Comparison of ENCODE assay signal across 21 mouse cellular contexts in the genomic region with DNA sequence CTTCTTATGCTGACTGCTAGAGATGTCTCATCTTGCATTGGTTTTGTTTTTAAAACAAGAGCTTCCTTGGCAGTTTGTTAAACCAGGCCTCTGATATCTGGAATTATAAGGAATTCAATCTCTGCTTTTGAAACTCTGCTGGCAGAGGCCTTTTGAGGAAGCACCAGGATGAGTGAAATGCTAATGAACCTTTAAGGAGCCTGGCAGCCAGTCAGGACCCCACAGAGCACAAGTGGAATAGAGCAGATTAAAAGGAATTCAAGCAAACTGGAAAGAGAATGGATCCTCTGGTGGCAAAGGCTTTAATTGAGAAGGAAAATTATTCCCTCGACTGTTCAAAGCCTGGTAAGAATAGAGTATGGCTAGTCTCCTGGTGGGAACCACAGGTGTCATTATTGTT. TPM values are rescaled to one million over a fixed set of nuclear protein-coding genes. Genes with fewer than 3 reads are reported as not detected.
DNase-seq lines count a peak whose midpoint lies in the region; ATAC-seq lines count a peak whose summit lies in the region.
"Had no signal": no experiment of that assay in that cellular context is flagged by ENCODE, and none has a peak within 500 bp of the region (broad histone marks: within the 10 kb centered on the region; RNA-seq: fewer than 3 reads in every experiment).

No protein-coding gene starts in this region.

- no peak overlapping the region for H3K4me3 ChIP-seq in forebrain, embryonic 13.5 days
- H3K4me3 ChIP-seq in forebrain, embryonic 15.5 days = no peak overlapping the region
- H3K4me3 ChIP-seq in midbrain, embryonic 14.5 days (replicated peaks; ENCODE audit: low read depth, low read length) = no peak overlapping the region
- H3K4me3 ChIP-seq in midbrain, embryonic 13.5 days (replicated peaks) = no peak overlapping the region
- H3K4me3 ChIP-seq: embryonic facial prominence, embryonic 13.5 days; heart, embryonic 10.5 days had no signal

- DNase-seq in cerebellum, postnatal 25 days = peak; percentile 30 to 51
- DNase-seq in cerebellum, adult 11-12 months = no peak
- peak; percentile 21 for DNase-seq in midbrain, embryonic 14.5 days
- DNase-seq in heart, postnatal 25 days (ENCODE audit: low spot score) = no peak
- DNase-seq: adrenal gland, adult 8-10 months; adrenal gland, postnatal 36 days; cerebellum, adult 8-10 months; gastrocnemius, postnatal 10 days; heart, adult 18-20 months; heart, postnatal 10 days; kidney, adult 2 months had no signal

- H3K27me3 ChIP-seq in forebrain, embryonic 13.5 days = 0 out of 2 replicates have a peak, but pooled peaks cover 4% of the 10 kb centered on the region
- no peaks in the 10 kb centered on the region; the same call in 1 of the 2 replicates for H3K27me3 ChIP-seq in forebrain, embryonic 15.5 days
- no peaks in the 10 kb centered on the region for H3K27me3 ChIP-seq in midbrain, embryonic 14.5 days (ENCODE audit: control insufficient read depth, insufficient read depth, low read length)
- peaks cover 31% of the 10 kb centered on the region; the same call in 1 of the 2 replicates for H3K27me3 ChIP-seq in midbrain, embryonic 13.5 days

- H3K9me3 ChIP-seq in forebrain, embryonic 13.5 days (replicated peaks) = no peaks in the 10 kb centered on the region
- H3K9me3 ChIP-seq in forebrain, embryonic 15.5 days = no peaks in the 10 kb centered on the region
- H3K9me3 ChIP-seq in midbrain, embryonic 14.5 days (ENCODE audit: control insufficient read depth, low read length) = no peaks in the 10 kb centered on the region
- no peaks in the 10 kb centered on the region for H3K9me3 ChIP-seq in midbrain, embryonic 13.5 days
- H3K9me3 ChIP-seq: embryonic facial prominence, embryonic 13.5 days; heart, embryonic 10.5 days had no signal

- H3K9ac ChIP-seq in forebrain, embryonic 13.5 days = no peak overlapping the region
- H3K9ac ChIP-seq in forebrain, embryonic 15.5 days (replicated peaks) = no peak overlapping the region
- H3K9ac ChIP-seq in midbrain, embryonic 14.5 days (replicated peaks; ENCODE audit: low read length) = no peak overlapping the region
- H3K9ac ChIP-seq in midbrain, embryonic 13.5 days (replicated peaks) = no peak overlapping the region
- H3K9ac ChIP-seq: embryonic facial prominence, embryonic 13.5 days; hindbrain, embryonic 14.5 days had no signal

- no peak overlapping the region for H3K4me2 ChIP-seq in forebrain, embryonic 13.5 days
- H3K4me2 ChIP-seq in forebrain, embryonic 15.5 days (replicated peaks) = no peak overlapping the region
- no peak overlapping the region for H3K4me2 ChIP-seq in midbrain, embryonic 14.5 days (ENCODE audit: low read length)
- no peak overlapping the region for H3K4me2 ChIP-seq in midbrain, embryonic 13.5 days (replicated peaks)
- H3K4me2 ChIP-seq: embryonic facial prominence, embryonic 13.5 days; hindbrain, embryonic 14.5 days had no signal

- H3K36me3 ChIP-seq in forebrain, embryonic 13.5 days (ENCODE audit: poor library complexity, severe bottlenecking) = no peaks in the 10 kb centered on the region
- no peaks in the 10 kb centered on the region for H3K36me3 ChIP-seq in forebrain, embryonic 15.5 days
- H3K36me3 ChIP-seq in midbrain, embryonic 14.5 days (ENCODE audit: control insufficient read depth, insufficient read depth, low read length) = no peaks in the 10 kb centered on the region
- no peaks in the 10 kb centered on the region for H3K36me3 ChIP-seq in midbrain, embryonic 13.5 days
- H3K36me3 ChIP-seq: embryonic facial prominence, embryonic 13.5 days; heart, embryonic 10.5 days had no signal

- no peaks in the 10 kb centered on the region for H3K4me1 ChIP-seq in forebrain, embryonic 13.5 days
- H3K4me1 ChIP-seq in forebrain, embryonic 15.5 days = no peaks in the 10 kb centered on the region
- no peaks in the 10 kb centered on the region for H3K4me1 ChIP-seq in midbrain, embryonic 14.5 days (ENCODE audit: control insufficient read depth, insufficient read depth, low read length)
- H3K4me1 ChIP-seq in midbrain, embryonic 13.5 days (replicated peaks) = no peaks in the 10 kb centered on the region
- H3K4me1 ChIP-seq: embryonic facial prominence, embryonic 13.5 days; heart, embryonic 10.5 days had no signal

- 12% methylated on average over 1 of the region's 1 CpGs for WGBS in forebrain, embryonic 13.5 days
- 20% methylated on average over 1 of the region's 1 CpGs for WGBS in forebrain, embryonic 15.5 days
- 26% methylated on average over 1 of the region's 1 CpGs for WGBS in midbrain, embryonic 14.5 days
- 11% methylated on average over 1 of the region's 1 CpGs for WGBS in midbrain, embryonic 13.5 days

- intact Hi-C loops in heart, postnatal 25 days (cut with DNase I) = no loop called here

- H3K27ac ChIP-seq in forebrain, embryonic 13.5 days = no peak overlapping the region
- H3K27ac ChIP-seq in forebrain, embryonic 15.5 days (replicated peaks) = no peak overlapping the region
- H3K27ac ChIP-seq in midbrain, embryonic 14.5 days (replicated peaks; ENCODE audit: low read depth, low read length) = no peak overlapping the region
- no peak overlapping the region for H3K27ac ChIP-seq in midbrain, embryonic 13.5 days
- H3K27ac ChIP-seq: embryonic facial prominence, embryonic 13.5 days; heart, embryonic 10.5 days; hindbrain, embryonic 14.5 days had no signal

- peak; percentile 33; the same call in 1 of the 2 replicates for ATAC-seq in forebrain, embryonic 13.5 days
- no peak for ATAC-seq in forebrain, embryonic 15.5 days (replicated peaks)
- no peak for ATAC-seq in midbrain, embryonic 14.5 days (ENCODE audit: low FRiP score, low TSS enrichment)
- no peak for ATAC-seq in midbrain, embryonic 13.5 days
- ATAC-seq: intestine, embryonic 16.5 days had no signal

RNA-seq across cellular contexts. Expression of gene Ppef1, which starts 36.4 kb away (rescaled TPM):
- 0.26 and 0.76 TPM in 2 replicates for polyA plus RNA-seq in forebrain, embryonic 13.5 days (2015; fragmentation: Nextera tagmentation; extraction: Ambion mirVana)
- polyA plus RNA-seq in forebrain, embryonic 15.5 days (2015; fragmentation: Nextera tagmentation; extraction: Ambion mirVana) = 0.18 and 0.23 TPM in 2 replicates
- polyA plus RNA-seq in midbrain, embryonic 14.5 days (2014; fragmentation: Nextera tagmentation; extraction: Ambion mirVana) = 0.75 and 0.92 TPM in 2 replicates
- polyA plus RNA-seq in midbrain, embryonic 13.5 days (2015; fragmentation: Nextera tagmentation; extraction: Ambion mirVana) = 0.10 and 0.73 TPM in 2 replicates
- not detected for total RNA-seq in heart, postnatal 25 days (2021)
- total RNA-seq: adrenal gland, postnatal 36 days; gastrocnemius, postnatal 10 days; gastrocnemius, postnatal 4 days; heart, adult 18-20 months; heart, postnatal 10 days; hematopoietic stem cell, adult 5-6 weeks had no signal
- polyA plus RNA-seq: heart, embryonic 14.5 days; kidney, adult 2 months had no signal

Comparison
In these comparisons a context has a peak if more than half of its experiments do, and no peak if none do; other contexts are left out.
1. DNase-seq: peak in cerebellum, postnatal 25 days (2 of 2) and midbrain, embryonic 14.5 days (single experiment); none in cerebellum, adult 11-12 months (single experiment) and heart, postnatal 25 days (single experiment).